Mouse (Mus musculus) embryonic facial prominence, embryonic 15.5 days (tissue): Measurements from ENCODE around the gene Olfml3. TPM values are rescaled to one million over a fixed set of nuclear protein-coding genes. Genes with fewer than 3 reads are reported as not detected.

Experiments
- ATAC-seq: fragments of 200-750 bp; cut with Nextera tagmentation; 2 replicates; pipeline ENCODE4 v1.8.0; 2017; ENCODE audit warnings: low read depth, moderate TSS enrichment; ENCODE audit not compliant: insufficient number of reproducible peaks, low FRiP score, low TSS enrichment
- H3K27ac ChIP-seq: fragments of 300-500 bp; sonication (generic); replicated peaks from 2 replicates; pipeline ENCODE4 v1.5.1; 2015; ENCODE audit warnings: mild to moderate bottlenecking, inconsistent platforms
- H3K27me3 ChIP-seq: fragments of 300-500 bp; sonication (generic); 2 replicates; pipeline ENCODE4 v1.6.1; 2015; ENCODE audit warnings: inconsistent platforms
- H3K36me3 ChIP-seq: fragments of 300-500 bp; sonication (generic); 2 replicates; pipeline ENCODE4 v1.6.1; 2015; ENCODE audit warnings: mild to moderate bottlenecking, inconsistent platforms
- H3K4me1 ChIP-seq: fragments of 300-500 bp; sonication (generic); 2 replicates; pipeline ENCODE4 v1.6.1; 2015; ENCODE audit warnings: inconsistent platforms
- H3K4me2 ChIP-seq: fragments of 300-500 bp; sonication (generic); replicated peaks from 2 replicates; pipeline ENCODE4 v1.6.1; 2015; ENCODE audit warnings: mild to moderate bottlenecking, inconsistent platforms
- H3K4me3 ChIP-seq: fragments of 300-500 bp; sonication (generic); replicated peaks from 2 replicates; pipeline ENCODE4 v1.5.1; 2015; ENCODE audit warnings: mild to moderate bottlenecking, inconsistent platforms
- H3K9ac ChIP-seq: fragments of 300-500 bp; sonication (generic); 2 replicates; pipeline ENCODE4 v1.6.1; 2015; ENCODE audit warnings: inconsistent platforms
- H3K9me3 ChIP-seq: fragments of 300-500 bp; sonication (generic); replicated peaks from 2 replicates; pipeline ENCODE4 v1.6.1; 2016; ENCODE audit warnings: inconsistent platforms
- whole genome bisulfite sequencing: fragments of 180-500 bp; shearing (Covaris S2); methylation state at CpG from one replicate; pipeline ENCODE4 v1.1.7; 2015; 5-methylcytosine and 5-hydroxymethylcytosine counted together
- polyA plus RNA-seq: library from polyadenylated mRNA; unstranded; fragments of >200 nt; fragmentation: Nextera tagmentation; extraction: Ambion mirVana; gene quantifications from 2 replicates; pipeline ENCODE4 v1.2.1, GENCODE M21; 2015

The Olfml3 gene
- polyA plus RNA-seq, 1 experiment from 2014 or later: 70.8 TPM

DNA sequence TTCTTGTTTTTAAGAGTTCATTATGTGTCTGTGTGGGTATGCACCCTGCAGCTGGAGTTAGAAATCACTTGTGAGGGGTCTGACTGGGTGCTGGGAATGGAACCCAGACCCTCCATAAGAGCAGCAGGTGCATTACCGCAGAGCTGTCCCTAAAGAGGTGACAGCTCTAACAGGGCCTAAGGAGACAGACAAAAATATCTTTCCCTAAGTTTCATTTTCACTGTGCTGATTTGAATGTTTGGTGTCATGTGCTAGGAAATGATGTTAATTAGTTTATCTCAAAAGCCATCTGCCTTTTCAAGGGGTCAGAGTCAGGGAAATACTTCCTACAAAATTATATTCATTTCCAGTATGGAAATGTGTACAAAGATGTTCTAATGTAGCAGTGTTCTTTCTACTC lies 1.5 kb upstream of the Olfml3 start, which contains the start of gene Gm10964:
Gene Gm10964 (plus strand): TSS at position 38 of the 400 bp plus-strand sequence.
- 92% methylated on average over 1 of the region's 1 CpGs for WGBS
- H3K4me1 ChIP-seq: peaks cover 46% of the 10 kb centered on the region

DNA sequence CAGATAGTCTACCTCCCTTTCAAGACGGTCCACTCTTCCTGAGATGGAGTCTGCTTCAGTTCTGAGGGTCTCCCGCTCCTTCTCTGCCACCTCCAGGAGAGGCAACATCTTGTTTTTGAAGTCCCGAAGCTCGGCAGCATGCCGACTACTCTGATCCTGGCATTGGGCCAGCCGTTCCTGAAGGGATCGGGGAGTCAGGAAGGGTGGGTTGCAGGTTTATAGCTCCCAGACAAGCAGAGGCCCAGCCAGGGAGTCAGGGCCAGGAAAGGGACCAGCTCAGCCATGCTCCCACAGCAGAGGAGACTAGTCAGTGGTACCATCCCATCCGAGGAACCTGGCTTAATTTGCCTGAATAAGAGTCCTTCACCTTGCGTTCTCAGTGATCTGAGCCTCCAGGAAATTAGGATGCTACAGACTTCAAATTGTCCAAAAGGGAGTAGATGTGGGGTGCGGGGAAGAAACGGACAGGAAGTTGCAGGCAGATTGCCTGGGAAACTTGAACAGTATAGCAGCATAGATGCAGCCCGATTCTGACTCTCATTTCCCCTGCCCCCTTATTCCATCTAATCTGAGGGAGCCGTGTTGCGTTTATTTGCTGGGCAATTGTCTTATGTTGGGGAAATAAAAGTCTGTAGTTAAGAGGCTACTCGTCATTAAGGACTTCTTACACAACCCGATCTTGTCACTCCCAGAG lies 593 bp downstream of the Olfml3 start:
- Histone ChIP-seq H3K4me3 (peak overlapping the region; percentile 48), H3K36me3 (peaks cover 3% of the 10 kb centered on the region; the same call in 1 of the 2 replicates), H3K27me3 (no peaks in the 10 kb centered on the region), H3K9me3 (no peaks in the 10 kb centered on the region), H3K27ac (peak overlapping the region; percentile 96), H3K4me2 (peak overlapping the region; percentile 55), H3K9ac (peak overlapping the region; percentile 18), H3K4me1 (peaks cover 65% of the 10 kb centered on the region)
- WGBS: 17% methylated on average over 16 of the region's 16 CpGs
- no peak for ATAC-seq

More for the DNA sequence above, 1.5 kb upstream of the Olfml3 start, which contains the start of gene Gm10964:
- Histone ChIP-seq H3K9ac (0 out of 2 replicates have a peak within 1 kb of the TSS, but pooled peaks have one; percentile 12), H3K27ac (peak within 1 kb of the TSS; percentile 96), H3K36me3 (peaks cover 20% of the 10 kb centered on the region), H3K4me2 (peak within 1 kb of the TSS; percentile 55), H3K27me3 (no peaks in the 10 kb centered on the region), H3K4me3 (peak within 1 kb of the TSS; percentile 48), H3K9me3 (no peaks in the 10 kb centered on the region)
- no peak for ATAC-seq

GRCm38 (mm10) chr3:103735776-103736600 lies 1.8 kb downstream of the Olfml3 start:
- no peak for ATAC-seq
- Histone ChIP-seq H3K4me1 (peaks cover 69% of the 10 kb centered on the region), H3K9me3 (no peaks in the 10 kb centered on the region), H3K27me3 (no peaks in the 10 kb centered on the region), H3K9ac (peak overlapping the region; percentile 18; the same call in 1 of the 2 replicates), H3K4me2 (peak overlapping the region; percentile 55), H3K36me3 (0 out of 2 replicates have a peak, but pooled peaks cover 2% of the 10 kb centered on the region), H3K27ac (peak overlapping the region; percentile 96), H3K4me3 (peak overlapping the region; percentile 48)
- 53% methylated on average over 28 of the region's 28 CpGs for WGBS

- Histone ChIP-seq H3K27ac (peak overlapping the region; percentile 96), H3K4me1 (peaks cover 69% of the 10 kb centered on the region), H3K9ac (no peak overlapping the region), H3K4me2 (peak overlapping the region; percentile 55), H3K4me3 (peak overlapping the region; percentile 48), H3K36me3 (0 out of 2 replicates have a peak, but pooled peaks cover 2% of the 10 kb centered on the region), H3K27me3 (no peaks in the 10 kb centered on the region), H3K9me3 (no peaks in the 10 kb centered on the region)
- 7% methylated on average over 11 of the region's 11 CpGs for WGBS
- ATAC-seq: peak; percentile 49
Observed at GRCm38 (mm10) chr3:103734696-103735519, 2.9 kb downstream of the Olfml3 start.

GRCm38 (mm10) chr3:103733799-103734695 lies 3.8 kb downstream of the Olfml3 start:
- 0 out of 2 replicates have a peak overlapping the region, but pooled peaks have one; percentile 9 for H3K9ac ChIP-seq
- 17% methylated on average over 18 of the region's 19 CpGs for WGBS
- ATAC-seq: 0 out of 2 replicates have a peak, but pooled peaks have one; percentile 3
- H3K27me3 ChIP-seq: no peaks in the 10 kb centered on the region
- H3K4me2 ChIP-seq: peak overlapping the region; percentile 55
- no peaks in the 10 kb centered on the region for H3K9me3 ChIP-seq
- H3K27ac ChIP-seq: peak overlapping the region; percentile 96
- peaks cover 66% of the 10 kb centered on the region for H3K4me1 ChIP-seq
- H3K36me3 ChIP-seq: 0 out of 2 replicates have a peak, but pooled peaks cover 2% of the 10 kb centered on the region
- H3K4me3 ChIP-seq: peak overlapping the region; percentile 48

DNA sequence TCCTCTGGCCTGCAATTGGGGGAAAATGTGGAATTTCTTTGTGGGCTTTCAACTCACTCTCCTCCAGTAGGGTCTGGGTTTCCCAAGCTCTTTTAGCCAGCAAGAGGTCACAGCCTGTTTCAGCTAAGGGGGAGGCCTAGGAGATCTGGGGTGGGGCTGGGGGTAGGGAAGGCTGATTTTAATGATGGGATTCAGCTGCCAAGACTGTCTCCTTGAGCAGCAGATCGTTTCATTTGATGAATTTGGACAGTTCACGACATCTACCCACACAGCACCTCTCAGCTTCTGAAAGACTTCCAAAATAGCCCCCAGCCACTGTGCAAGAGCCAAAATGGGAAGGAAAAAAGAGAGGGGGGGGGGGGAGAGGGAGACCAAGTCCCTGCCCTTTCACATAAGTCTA lies 4.6 kb downstream of the Olfml3 start:
- H3K4me2 ChIP-seq: no peak overlapping the region
- WGBS: 12% methylated on average over 2 of the region's 2 CpGs
- H3K27ac ChIP-seq: peak overlapping the region; percentile 96
- H3K4me3 ChIP-seq: no peak overlapping the region
- H3K4me1 ChIP-seq: peaks cover 60% of the 10 kb centered on the region
- no peaks in the 10 kb centered on the region for H3K9me3 ChIP-seq
- H3K36me3 ChIP-seq: 0 out of 2 replicates have a peak, but pooled peaks cover 2% of the 10 kb centered on the region
- H3K27me3 ChIP-seq: no peaks in the 10 kb centered on the region
- no peak for ATAC-seq
- H3K9ac ChIP-seq: no peak overlapping the region

DNA sequence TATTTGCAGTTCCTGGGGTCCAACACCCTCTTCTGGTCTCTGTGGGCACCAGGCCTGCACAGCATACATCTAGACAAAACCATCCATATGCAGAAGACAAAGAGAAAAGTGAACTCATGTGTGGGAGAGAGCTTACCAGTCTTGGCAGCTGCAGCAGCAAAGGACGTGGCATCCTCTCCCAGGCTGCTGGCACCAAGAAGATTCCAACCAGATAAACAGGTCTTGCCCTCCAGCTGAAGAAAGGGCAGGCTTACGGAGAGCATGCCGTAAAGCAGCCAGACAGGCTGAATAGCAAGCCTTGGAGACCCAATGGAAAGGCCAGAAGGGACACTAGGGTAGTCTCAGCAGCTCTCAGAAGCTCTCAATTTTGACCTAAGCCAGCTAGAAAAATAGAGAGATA lies 5.7 kb downstream of the Olfml3 start:
- no peak overlapping the region for H3K27ac ChIP-seq
- WGBS: 75% methylated on average over 3 of the region's 3 CpGs
- H3K4me1 ChIP-seq: peaks cover 51% of the 10 kb centered on the region
- H3K9ac ChIP-seq: no peak overlapping the region
- no peaks in the 10 kb centered on the region for H3K27me3 ChIP-seq
- H3K9me3 ChIP-seq: no peaks in the 10 kb centered on the region
- H3K4me3 ChIP-seq: no peak overlapping the region
- no peak overlapping the region for H3K4me2 ChIP-seq
- 0 out of 2 replicates have a peak, but pooled peaks cover 2% of the 10 kb centered on the region for H3K36me3 ChIP-seq
- ATAC-seq: no peak

DNA sequence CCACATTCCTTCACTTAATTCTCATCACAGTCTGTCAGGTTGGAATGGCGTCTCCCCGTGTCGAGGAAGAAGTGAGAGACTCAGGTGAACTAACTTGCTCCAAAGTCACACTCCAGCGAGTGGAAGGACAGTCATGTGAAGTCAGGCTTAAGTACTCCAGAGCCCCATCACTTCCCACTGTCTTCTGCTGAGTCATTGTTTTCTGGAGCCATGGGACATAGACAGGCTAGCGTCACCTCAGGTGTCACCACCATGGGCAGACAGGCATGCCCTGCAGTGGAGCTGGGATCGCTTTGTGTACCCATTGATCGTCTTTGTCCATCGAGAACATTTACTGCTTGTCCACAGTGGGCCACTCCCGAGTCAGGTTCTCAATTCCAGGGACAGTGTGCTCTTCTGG lies 8.0 kb downstream of the Olfml3 start:
- Histone ChIP-seq H3K9ac (no peak overlapping the region), H3K4me3 (no peak overlapping the region), H3K36me3 (0 out of 2 replicates have a peak, but pooled peaks cover 2% of the 10 kb centered on the region), H3K27me3 (no peaks in the 10 kb centered on the region), H3K27ac (no peak overlapping the region), H3K4me1 (peaks cover 28% of the 10 kb centered on the region), H3K9me3 (no peaks in the 10 kb centered on the region), H3K4me2 (no peak overlapping the region)
- ATAC-seq: no peak
- WGBS: 83% methylated on average over 9 of the region's 9 CpGs

GRCm38 (mm10) chr3:103727813-103728326 lies 9.9 kb downstream of the Olfml3 start:
- H3K9ac ChIP-seq: no peak overlapping the region
- H3K4me1 ChIP-seq: peaks cover 8% of the 10 kb centered on the region
- no peaks in the 10 kb centered on the region for H3K9me3 ChIP-seq
- H3K36me3 ChIP-seq: 0 out of 2 replicates have a peak, but pooled peaks cover 2% of the 10 kb centered on the region
- no peaks in the 10 kb centered on the region for H3K27me3 ChIP-seq
- ATAC-seq: no peak
- H3K27ac ChIP-seq: no peak overlapping the region
- 43% methylated on average over 2 of the region's 2 CpGs for WGBS
- H3K4me2 ChIP-seq: no peak overlapping the region
- H3K4me3 ChIP-seq: no peak overlapping the region

GRCm38 (mm10) chr3:103726642-103727041 lies 11.2 kb downstream of the Olfml3 start:
- no peak overlapping the region for H3K4me3 ChIP-seq
- no peak overlapping the region for H3K27ac ChIP-seq
- no peaks in the 10 kb centered on the region for H3K27me3 ChIP-seq
- WGBS: 36% methylated on average over 3 of the region's 3 CpGs
- no peak overlapping the region for H3K4me2 ChIP-seq
- no peaks in the 10 kb centered on the region for H3K9me3 ChIP-seq
- ATAC-seq: no peak
- no peaks in the 10 kb centered on the region for H3K4me1 ChIP-seq
- no peak overlapping the region for H3K9ac ChIP-seq
- no peaks in the 10 kb centered on the region for H3K36me3 ChIP-seq
